Mouse (Mus musculus): ENCODE data around the gene Cacna1e. TPM values are rescaled to one million over a fixed set of nuclear protein-coding genes. Genes with fewer than 3 reads are reported as not detected.

Cacna1e gene
- total and polyA plus RNA-seq, 3 experiments, result not detected

- TF ChIP-seq MXI1 (IDR thresholded peaks at IDR 0.05; ENCODE audit: low read depth, low read length) (no peak), ZKSCAN1 (IDR thresholded peaks at IDR 0.05; ENCODE audit: low read depth, low read length) (no peak), SIN3A (IDR thresholded peaks at IDR 0.05; ENCODE audit: low read length) (no peak), SMC3 (IDR thresholded peaks at IDR 0.05; ENCODE audit: low read depth, low read length) (peak; percentile 80), MYC (IDR thresholded peaks at IDR 0.05; ENCODE audit: low read depth, low read length) (no peak), POLR2AphosphoS2 (IDR thresholded peaks at IDR 0.05; ENCODE audit: low read length) (no peak), JUND (IDR thresholded peaks at IDR 0.05; ENCODE audit: low read depth, low read length) (no peak), CHD2 (IDR thresholded peaks at IDR 0.05; ENCODE audit: low read length) (no peak), CHD1 (IDR thresholded peaks at IDR 0.05; ENCODE audit: low read depth, low read length) (no peak), MAX (IDR thresholded peaks at IDR 0.05; ENCODE audit: low read length) (no peak)
Measured at GRCm38 (mm10) chr1:154786243-154786669, 98.0 kb downstream of the Cacna1e start (continued).

GRCm38 (mm10) chr1:154784862-154785261 lies 99.4 kb downstream of the Cacna1e start:
- no peak overlapping the region for H3K27ac ChIP-seq (ENCODE audit: control insufficient read depth, low read depth, low read length)
- H3K36me3 ChIP-seq (ENCODE audit: control insufficient read depth in 1 of 2, insufficient read depth in 2 of 2, low read length in 2 of 2), result no peaks in the 10 kb centered on the region; a peak in 1 of 4 replicates
- DNase-seq (ENCODE audit: low read depth, low spot score), result no peak
- H3K4me1 ChIP-seq (ENCODE audit: control insufficient read depth in 1 of 2, insufficient read depth in 2 of 2, low read length in 2 of 2), result no peaks in the 10 kb centered on the region
- TF ChIP-seq MAZ (IDR thresholded peaks at IDR 0.05; ENCODE audit: low read depth, low read length), result no peak
- TF ChIP-seq ETS1 (IDR thresholded peaks at IDR 0.05; ENCODE audit: low read depth, low read length), result no peak
- TF ChIP-seq EP300 (IDR thresholded peaks at IDR 0.05; ENCODE audit: low read depth in 1 of 2, low read length in 2 of 2), result no peak
- TF ChIP-seq TBP (IDR thresholded peaks at IDR 0.05; ENCODE audit: low read depth, low read length), result no peak
- no peak for TF ChIP-seq JUND (IDR thresholded peaks at IDR 0.05; ENCODE audit: low read depth, low read length)
- no peak for TF ChIP-seq USF2 (IDR thresholded peaks at IDR 0.05; ENCODE audit: borderline replicate concordance in 1 of 2, insufficient read depth in 1 of 2, low read depth in 1 of 2, low read length in 2 of 2)
- TF ChIP-seq TCF12 (IDR thresholded peaks at IDR 0.05; ENCODE audit: low read depth, low read length), result no peak
- TF ChIP-seq NRF1 (IDR thresholded peaks at IDR 0.05; ENCODE audit: insufficient read depth, low read depth, low read length, poor library complexity, severe bottlenecking), result no peak
- no peak for TF ChIP-seq CHD1 (IDR thresholded peaks at IDR 0.05; ENCODE audit: low read depth, low read length)
- no peak for TF ChIP-seq MEF2A (IDR thresholded peaks at IDR 0.05; ENCODE audit: extremely low read depth, insufficient replicate concordance, low read depth, low read length, poor library complexity, severe bottlenecking)
- TF ChIP-seq ZC3H11A (IDR thresholded peaks at IDR 0.05; ENCODE audit: low read depth, low read length), result no peak
- no peaks in the 10 kb centered on the region for H3K27me3 ChIP-seq (ENCODE audit: control insufficient read depth in 1 of 2, insufficient read depth in 2 of 2, low read length in 2 of 2)
- no peak overlapping the region for H3K4me3 ChIP-seq (ENCODE audit: control insufficient read depth in 1 of 2, insufficient read depth in 1 of 2, low read depth in 2 of 2, low read length in 2 of 2)
- no peak overlapping the region for H3K9ac ChIP-seq (ENCODE audit: control insufficient read depth, low read depth, low read length, poor library complexity, severe bottlenecking)
- no peaks in the 10 kb centered on the region for H3K79me2 ChIP-seq (ENCODE audit: control insufficient read depth, insufficient read depth, low read length, poor library complexity)
- no peaks in the 10 kb centered on the region for H3K9me3 ChIP-seq (replicated peaks; ENCODE audit: insufficient read depth, low read length)
